Mouse (Mus musculus): ENCODE data around the gene Vmn1r178. TPM values are rescaled to one million over a fixed set of nuclear protein-coding genes. Genes with fewer than 3 reads are reported as not detected.

Vmn1r178 gene
- not detected for polyA plus RNA-seq (2017; shearing (Covaris generic))

GRCm38 (mm10) chr7:23891709-23892108 is at the start of gene Vmn1r178:
Vmn1r178 (plus strand) TSS chr7:23892009.

GRCm38 (mm10) chr7:23866349-23866748 is 25.5 kb upstream of the Vmn1r178 start, which contains the start of gene Vmn1r177:
Vmn1r177 (minus strand) TSS chr7:23866449.

GRCm38 (mm10) chr7:23926678-23927077 is 34.9 kb downstream of the Vmn1r178 start, which contains the start of gene Vmn1r179:
Vmn1r179 (plus strand) TSS chr7:23926978.

Other genes with a start within 250 kb of the Vmn1r178 start
- not detected for gene Vmn1r172, start 233.7 kb upstream of the Vmn1r178 start, polyA plus RNA-seq (2017; shearing (Covaris generic))
- not detected for gene Vmn1r173, start 191.3 kb upstream of the Vmn1r178 start, polyA plus RNA-seq (2017; shearing (Covaris generic))
- gene Vmn1r174, start 139.7 kb upstream of the Vmn1r178 start, polyA plus RNA-seq (2017; shearing (Covaris generic)): under 1 TPM in 1 of 2 experiments, not detected in 1; 0.15 TPM
- not detected for gene Vmn1r175, start 81.4 kb upstream of the Vmn1r178 start, polyA plus RNA-seq (2017; shearing (Covaris generic))
- gene Vmn1r176, start 54.6 kb upstream of the Vmn1r178 start, polyA plus RNA-seq (2017; shearing (Covaris generic)): not detected
- gene Vmn1r177, start 25.6 kb upstream of the Vmn1r178 start, polyA plus RNA-seq (2017; shearing (Covaris generic)): not detected
- gene Vmn1r179, start 35.0 kb downstream of the Vmn1r178 start, polyA plus RNA-seq (2017; shearing (Covaris generic)): under 1 TPM in 1 of 2 experiments, not detected in 1; 0.09 TPM
- not detected for gene Vmn1r180, start 58.6 kb downstream of the Vmn1r178 start, polyA plus RNA-seq (2017; shearing (Covaris generic))
- gene Vmn1r181, start 82.6 kb downstream of the Vmn1r178 start, polyA plus RNA-seq (2017; shearing (Covaris generic)): not detected
- not detected for gene V1rd19, start 109.7 kb downstream of the Vmn1r178 start, polyA plus RNA-seq (2017; shearing (Covaris generic))
- under 1 TPM in 1 of 2 experiments, not detected in 1; 0.06 TPM for gene Vmn1r183, start 161.2 kb downstream of the Vmn1r178 start, polyA plus RNA-seq (2017; shearing (Covaris generic))
- gene Zfp180, start 189.9 kb downstream of the Vmn1r178 start, polyA plus RNA-seq (2017; shearing (Covaris generic)): 10 to 100 TPM; 19.4 to 25.0 TPM
- 1 to 10 TPM; 1.2 to 2.3 TPM for gene Zfp112, start 220.3 kb downstream of the Vmn1r178 start, polyA plus RNA-seq (2017; shearing (Covaris generic))
- gene Zfp235, start 242.2 kb downstream of the Vmn1r178 start, polyA plus RNA-seq (2017; shearing (Covaris generic)): 10 to 100 TPM; 13.6 to 17.9 TPM

All from activated CD4-positive, CD25-positive, alpha-beta regulatory T cell (primary cell).